Mouse (Mus musculus): ENCODE measurements around the gene Rbm20. TPM values are rescaled to one million over a fixed set of nuclear protein-coding genes. Genes with fewer than 3 reads are reported as not detected.

Gene Rbm20
- polyA plus RNA-seq, 1 experiment = 0.71 TPM

GRCm38 (mm10) chr19:53694020-53694419, 16.9 kb downstream of the Rbm20 start:
- Histone ChIP-seq H3K4me1 (ENCODE audit: control insufficient read depth, insufficient read depth, insufficient read length, low read length) (no peaks in the 10 kb centered on the region), H3K27ac (replicated peaks; ENCODE audit: low read depth, low read length) (no peak overlapping the region), H3K4me3 (ENCODE audit: insufficient read depth, low read depth, low read length) (no peak overlapping the region)

- H3K4me1 ChIP-seq (ENCODE audit: control insufficient read depth, insufficient read depth, insufficient read length, low read length) = no peaks in the 10 kb centered on the region
- no peak overlapping the region for H3K27ac ChIP-seq (replicated peaks; ENCODE audit: low read depth, low read length)
- H3K4me3 ChIP-seq (ENCODE audit: insufficient read depth, low read depth, low read length) = no peak overlapping the region
Observed at GRCm38 (mm10) chr19:53696079-53696478, 19.0 kb downstream of the Rbm20 start.

GRCm38 (mm10) chr19:53696655-53697054, 19.5 kb downstream of the Rbm20 start:
- H3K4me1 ChIP-seq (ENCODE audit: control insufficient read depth, insufficient read depth, insufficient read length, low read length) = no peaks in the 10 kb centered on the region
- no peak overlapping the region for H3K4me3 ChIP-seq (ENCODE audit: insufficient read depth, low read depth, low read length)
- no peak overlapping the region for H3K27ac ChIP-seq (replicated peaks; ENCODE audit: low read depth, low read length)

- no peak overlapping the region for H3K4me3 ChIP-seq (ENCODE audit: insufficient read depth, low read depth, low read length)
- no peaks in the 10 kb centered on the region for H3K4me1 ChIP-seq (ENCODE audit: control insufficient read depth, insufficient read depth, insufficient read length, low read length)
- H3K27ac ChIP-seq (replicated peaks; ENCODE audit: low read depth, low read length) = no peak overlapping the region
Observed at GRCm38 (mm10) chr19:53697376-53698126, 20.4 kb downstream of the Rbm20 start.

GRCm38 (mm10) chr19:53699671-53700070, 22.6 kb downstream of the Rbm20 start:
- no peak overlapping the region for H3K4me3 ChIP-seq (ENCODE audit: insufficient read depth, low read depth, low read length)
- no peak overlapping the region for H3K27ac ChIP-seq (replicated peaks; ENCODE audit: low read depth, low read length)
- H3K4me1 ChIP-seq (ENCODE audit: control insufficient read depth, insufficient read depth, insufficient read length, low read length) = no peaks in the 10 kb centered on the region

GRCm38 (mm10) chr19:53701434-53701833, 24.3 kb downstream of the Rbm20 start:
- no peak overlapping the region for H3K27ac ChIP-seq (replicated peaks; ENCODE audit: low read depth, low read length)

GRCm38 (mm10) chr19:53704895-53705823, 28.1 kb downstream of the Rbm20 start:
- Histone ChIP-seq H3K27ac (replicated peaks; ENCODE audit: low read depth, low read length) (no peak overlapping the region), H3K4me3 (ENCODE audit: insufficient read depth, low read depth, low read length) (no peak overlapping the region)

More at GRCm38 (mm10) chr19:53701434-53701833, 24.3 kb downstream of the Rbm20 start:
- no peaks in the 10 kb centered on the region for H3K4me1 ChIP-seq (ENCODE audit: control insufficient read depth, insufficient read depth, insufficient read length, low read length)
- no peak overlapping the region for H3K4me3 ChIP-seq (ENCODE audit: insufficient read depth, low read depth, low read length)

GRCm38 (mm10) chr19:53708401-53708800, 31.3 kb downstream of the Rbm20 start:
- no peaks in the 10 kb centered on the region; the same call in 1 of the 2 replicates for H3K4me1 ChIP-seq (ENCODE audit: control insufficient read depth, insufficient read depth, insufficient read length, low read length)
- H3K4me3 ChIP-seq (ENCODE audit: insufficient read depth, low read depth, low read length) = no peak overlapping the region
- H3K27ac ChIP-seq (replicated peaks; ENCODE audit: low read depth, low read length) = no peak overlapping the region

More at GRCm38 (mm10) chr19:53704895-53705823, 28.1 kb downstream of the Rbm20 start:
- H3K4me1 ChIP-seq (ENCODE audit: control insufficient read depth, insufficient read depth, insufficient read length, low read length) = no peaks in the 10 kb centered on the region

GRCm38 (mm10) chr19:53710861-53711260, 33.8 kb downstream of the Rbm20 start:
- Histone ChIP-seq H3K4me1 (ENCODE audit: control insufficient read depth, insufficient read depth, insufficient read length, low read length) (no peaks in the 10 kb centered on the region; the same call in 1 of the 2 replicates), H3K4me3 (ENCODE audit: insufficient read depth, low read depth, low read length) (no peak overlapping the region), H3K27ac (replicated peaks; ENCODE audit: low read depth, low read length) (no peak overlapping the region)

- no peak overlapping the region for H3K4me3 ChIP-seq (ENCODE audit: insufficient read depth, low read depth, low read length)
- no peaks in the 10 kb centered on the region; the same call in 1 of the 2 replicates for H3K4me1 ChIP-seq (ENCODE audit: control insufficient read depth, insufficient read depth, insufficient read length, low read length)
- no peak overlapping the region for H3K27ac ChIP-seq (replicated peaks; ENCODE audit: low read depth, low read length)
Observed at GRCm38 (mm10) chr19:53711261-53711890, 34.3 kb downstream of the Rbm20 start.

GRCm38 (mm10) chr19:53712297-53713025, 35.4 kb downstream of the Rbm20 start:
- H3K4me1 ChIP-seq (ENCODE audit: control insufficient read depth, insufficient read depth, insufficient read length, low read length) = no peaks in the 10 kb centered on the region; the same call in 1 of the 2 replicates
- H3K27ac ChIP-seq (replicated peaks; ENCODE audit: low read depth, low read length) = no peak overlapping the region
- no peak overlapping the region for H3K4me3 ChIP-seq (ENCODE audit: insufficient read depth, low read depth, low read length)

GRCm38 (mm10) chr19:53713364-53713763, 36.3 kb downstream of the Rbm20 start:
- no peak overlapping the region for H3K27ac ChIP-seq (replicated peaks; ENCODE audit: low read depth, low read length)
- H3K4me3 ChIP-seq (ENCODE audit: insufficient read depth, low read depth, low read length) = no peak overlapping the region
- no peaks in the 10 kb centered on the region; the same call in 1 of the 2 replicates for H3K4me1 ChIP-seq (ENCODE audit: control insufficient read depth, insufficient read depth, insufficient read length, low read length)

- Histone ChIP-seq H3K27ac (replicated peaks; ENCODE audit: low read depth, low read length) (no peak overlapping the region), H3K4me1 (ENCODE audit: control insufficient read depth, insufficient read depth, insufficient read length, low read length) (no peaks in the 10 kb centered on the region), H3K4me3 (ENCODE audit: insufficient read depth, low read depth, low read length) (no peak overlapping the region)
Observed at GRCm38 (mm10) chr19:53716469-53716868, 39.4 kb downstream of the Rbm20 start.

- no peaks in the 10 kb centered on the region for H3K4me1 ChIP-seq (ENCODE audit: control insufficient read depth, insufficient read depth, insufficient read length, low read length)
- no peak overlapping the region for H3K4me3 ChIP-seq (ENCODE audit: insufficient read depth, low read depth, low read length)
- H3K27ac ChIP-seq (replicated peaks; ENCODE audit: low read depth, low read length) = no peak overlapping the region
Observed at GRCm38 (mm10) chr19:53717364-53717763, 40.3 kb downstream of the Rbm20 start.
